Mouse (Mus musculus) lung, adult 18-20 months (tissue): ENCODE data around the gene Tbc1d17.
A peak's percentile ranks its signal among the peaks of the same experiment; 100 is the strongest.

Source experiments
- DNase-seq, 2 experiments: peaks; one replicate each; pipeline ENCODE4 v3.0.0; 2022; ENCODE audit warnings: mixed read lengths in 2 of 2

Gene Tbc1d17

DNA sequence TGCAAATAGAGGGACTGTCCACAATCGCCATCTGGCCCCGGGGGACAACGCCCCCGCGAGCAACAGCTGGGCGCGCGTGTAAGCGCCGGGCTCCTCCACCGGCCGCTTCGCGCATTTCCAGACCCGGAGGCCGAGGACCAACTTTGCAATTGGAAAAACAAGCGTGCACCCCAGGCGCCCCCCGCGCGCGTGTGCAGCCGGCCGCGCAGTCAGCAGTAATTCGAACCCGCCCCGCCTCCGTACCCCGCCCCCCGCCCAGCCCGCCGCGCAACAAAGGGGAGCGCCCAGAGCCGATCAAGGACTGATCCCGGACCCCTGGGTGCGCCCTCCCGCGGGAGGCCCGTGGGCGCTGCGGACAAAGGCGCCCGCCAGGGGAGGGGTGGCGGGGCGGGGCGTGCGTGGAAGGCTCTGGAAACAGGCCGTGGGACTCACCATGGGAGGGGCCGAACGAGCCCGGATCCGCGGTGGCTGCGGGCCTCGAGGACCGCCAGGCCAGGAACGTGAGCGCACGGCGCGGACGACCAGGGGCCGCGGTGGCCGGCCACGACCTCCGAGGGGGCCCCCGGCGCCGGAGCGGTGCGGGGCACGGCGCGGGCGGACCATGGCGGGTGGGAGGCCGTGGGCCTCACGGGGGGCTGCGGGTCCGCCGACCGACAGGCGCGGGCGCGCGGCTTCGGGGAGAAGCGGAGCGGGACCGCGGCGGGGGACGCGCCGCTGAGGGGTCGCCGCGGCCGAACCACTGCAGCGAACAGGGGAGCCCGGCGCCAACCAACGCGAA lies 20.2 kb upstream of the Tbc1d17 start:
- DNase-seq, result peak; percentile 78 to 84

DNA sequence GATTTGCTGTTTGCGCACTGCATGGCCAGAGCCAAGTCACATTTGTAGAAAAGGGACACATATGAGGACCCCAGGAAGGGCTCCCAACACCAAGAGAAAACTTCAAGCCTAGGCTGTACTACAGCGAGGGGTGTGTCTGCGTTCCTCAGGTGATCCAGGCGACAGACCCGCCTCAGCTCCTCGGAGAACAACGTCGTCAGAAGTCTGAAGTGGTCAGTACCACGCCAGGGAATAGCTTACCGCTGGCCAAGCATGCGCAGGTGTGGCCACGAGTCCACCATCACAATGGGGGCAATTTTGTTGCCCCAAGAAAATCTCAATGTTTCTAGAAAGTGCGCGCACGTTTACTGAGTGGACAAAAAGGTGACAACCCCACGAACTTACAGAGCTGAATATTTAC lies 19.6 kb upstream of the Tbc1d17 start:
- DNase-seq, result peak; percentile 81 to 87

DNA sequence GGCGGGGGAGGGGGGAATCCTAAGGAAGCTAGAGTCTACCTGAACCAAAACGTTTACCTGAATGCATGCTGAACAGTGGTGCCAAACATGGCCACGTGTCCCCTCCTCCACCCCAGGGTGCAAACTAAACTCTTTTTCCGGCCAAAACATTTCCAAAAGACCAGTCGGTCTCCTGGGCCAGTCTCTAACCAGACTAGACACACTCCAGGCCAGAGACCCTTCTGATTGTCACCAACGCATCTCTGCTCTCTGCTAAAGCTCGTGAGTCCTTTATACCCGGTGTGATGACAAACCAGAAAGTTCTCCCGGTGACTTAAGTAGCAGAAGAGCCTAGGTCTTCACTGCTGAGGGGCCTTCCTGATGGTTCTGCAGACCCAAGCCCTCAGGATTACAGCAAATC lies 18.9 kb upstream of the Tbc1d17 start:
- no peak for DNase-seq

DNA sequence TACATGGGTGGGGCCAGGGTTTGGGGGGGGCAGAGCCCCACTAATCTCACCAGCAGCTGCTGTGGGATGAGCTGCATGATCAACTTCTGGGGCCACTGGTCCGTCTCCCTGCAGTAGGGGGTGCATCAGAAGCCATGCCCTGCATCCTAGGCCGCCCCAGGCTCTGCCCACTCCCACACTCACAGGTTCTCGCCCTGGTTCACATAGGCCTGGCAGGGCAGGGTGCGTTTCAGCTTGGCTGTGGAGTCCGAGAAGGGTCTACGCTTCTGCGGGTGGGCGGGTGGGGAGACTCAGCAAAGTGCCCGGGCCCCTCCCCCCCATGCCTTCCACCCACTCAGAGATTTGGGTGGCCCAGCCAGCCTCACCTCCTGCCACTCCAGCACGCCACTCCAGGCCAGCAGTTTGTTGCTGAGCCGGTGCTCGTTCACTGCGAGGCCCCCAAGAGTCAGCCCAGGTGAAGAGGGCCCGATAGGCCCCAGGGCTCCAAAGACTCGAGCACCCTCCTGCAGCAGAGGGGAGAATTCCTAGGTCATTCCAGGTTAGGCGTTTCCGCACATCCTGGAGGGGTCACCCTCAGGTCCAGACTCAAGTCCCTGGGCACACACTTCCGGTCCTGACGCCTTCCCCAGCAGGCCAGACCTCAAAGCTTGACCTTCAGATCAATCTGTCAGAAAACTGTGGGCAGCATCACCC lies 18.3 kb upstream of the Tbc1d17 start:
- DNase-seq, result peak in 1 of 2 experiments; percentile 43

DNA sequence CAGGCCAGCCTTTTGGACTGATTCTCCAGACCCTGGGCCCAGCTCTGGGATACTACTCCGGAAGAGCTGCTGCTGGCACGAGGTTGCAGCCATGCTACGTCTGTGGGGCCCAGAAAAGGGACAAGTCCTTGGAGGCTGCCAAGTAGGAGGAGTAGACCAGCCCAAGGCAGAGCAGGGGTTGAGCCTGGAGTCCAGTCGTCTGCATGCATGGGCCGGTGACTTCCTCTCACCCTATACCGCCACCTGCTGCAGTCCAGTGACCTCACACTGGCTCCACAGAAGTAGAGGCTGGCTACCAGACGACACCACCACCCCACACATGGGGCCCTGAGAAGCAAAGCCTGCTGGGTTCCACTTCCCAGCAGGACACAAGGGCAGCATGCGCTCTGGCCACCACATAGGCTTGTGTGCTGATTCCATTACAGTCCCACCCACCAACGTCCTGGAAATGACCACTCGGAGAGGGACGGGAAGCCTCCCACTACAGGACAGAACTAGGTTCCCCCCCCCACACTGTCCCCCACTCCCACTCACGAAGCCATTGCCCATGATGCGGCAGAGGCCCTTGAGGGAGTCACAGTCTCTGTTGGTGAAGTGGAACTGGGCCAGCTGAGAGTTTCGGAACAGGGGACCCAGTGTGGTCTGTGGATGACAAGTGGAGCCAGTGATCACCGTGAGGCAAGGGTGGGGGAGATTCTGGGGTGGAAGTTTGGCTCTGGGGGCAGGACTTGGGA lies 17.6 kb upstream of the Tbc1d17 start:
- DNase-seq, result peak; percentile 65 to 79

DNA sequence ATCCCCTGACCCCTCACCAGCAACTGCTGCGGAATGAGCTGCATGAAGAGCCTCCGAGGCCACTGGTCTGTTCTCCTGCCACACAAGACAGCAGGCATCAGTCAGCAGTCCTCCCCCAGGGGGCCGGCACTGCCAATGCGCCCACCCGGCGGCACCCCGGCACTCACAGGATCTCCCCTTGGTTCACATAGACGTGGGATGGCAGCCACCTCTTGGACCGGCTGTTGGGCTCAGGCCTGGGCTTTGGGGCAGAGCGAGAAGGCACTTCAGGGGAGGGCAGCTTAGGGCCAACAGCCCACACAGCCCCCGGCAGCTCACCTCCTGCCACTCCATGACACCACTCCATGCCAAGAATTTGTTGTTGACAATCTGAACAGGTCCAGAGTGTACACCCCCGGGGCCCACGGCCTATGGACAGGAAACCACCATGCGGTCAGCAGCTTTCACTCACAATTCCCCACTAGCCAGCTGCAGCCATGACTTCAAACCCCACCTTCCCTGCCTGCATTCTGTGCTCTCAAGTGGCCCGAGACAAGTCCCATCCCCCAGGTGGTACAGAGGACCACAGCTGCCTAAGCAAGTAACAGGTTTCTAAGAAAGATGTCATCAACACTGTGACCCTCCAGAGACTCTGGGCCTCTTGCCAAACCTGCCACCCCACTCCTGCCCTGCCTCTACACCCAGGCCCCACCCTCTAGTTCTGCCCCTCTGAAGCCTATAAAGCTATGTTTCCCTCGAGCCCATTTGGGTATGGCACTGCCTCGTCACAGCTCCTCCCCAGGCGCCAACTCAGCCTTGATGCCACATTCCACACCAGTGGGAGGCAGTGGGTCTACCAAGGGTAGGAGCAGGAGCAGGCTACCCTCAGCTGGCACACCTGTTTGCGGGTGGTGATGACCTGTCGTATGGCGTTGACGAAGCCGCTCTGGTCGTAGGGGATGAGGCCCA lies 16.0 kb upstream of the Tbc1d17 start:
- peak; percentile 35 to 56 for DNase-seq

DNA sequence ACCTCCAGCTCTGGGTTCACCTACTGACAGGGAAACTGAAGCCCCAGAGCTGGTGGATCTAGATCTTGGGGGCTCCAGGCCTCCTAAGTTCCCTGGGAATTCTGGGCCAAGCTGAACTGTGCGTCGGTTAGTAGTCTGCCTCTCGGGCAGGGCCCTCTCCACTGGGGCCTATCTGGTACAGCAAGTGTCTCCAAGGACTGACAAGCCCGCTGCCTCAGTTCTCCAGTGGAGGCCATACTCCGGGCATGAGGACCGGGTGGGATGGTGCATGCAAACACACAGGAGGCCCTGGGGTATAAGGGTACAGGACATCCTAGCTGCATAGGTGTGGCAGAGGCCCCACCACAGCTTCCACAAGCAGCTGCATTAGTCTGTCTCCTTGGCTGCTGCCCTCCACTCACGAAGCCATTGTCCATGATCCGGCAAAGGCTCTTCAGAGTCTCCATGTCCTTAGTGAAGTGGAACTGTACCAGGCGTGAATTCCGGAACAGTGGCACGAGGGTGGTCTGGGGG lies 15.2 kb upstream of the Tbc1d17 start:
- DNase-seq, result no peak

DNA sequence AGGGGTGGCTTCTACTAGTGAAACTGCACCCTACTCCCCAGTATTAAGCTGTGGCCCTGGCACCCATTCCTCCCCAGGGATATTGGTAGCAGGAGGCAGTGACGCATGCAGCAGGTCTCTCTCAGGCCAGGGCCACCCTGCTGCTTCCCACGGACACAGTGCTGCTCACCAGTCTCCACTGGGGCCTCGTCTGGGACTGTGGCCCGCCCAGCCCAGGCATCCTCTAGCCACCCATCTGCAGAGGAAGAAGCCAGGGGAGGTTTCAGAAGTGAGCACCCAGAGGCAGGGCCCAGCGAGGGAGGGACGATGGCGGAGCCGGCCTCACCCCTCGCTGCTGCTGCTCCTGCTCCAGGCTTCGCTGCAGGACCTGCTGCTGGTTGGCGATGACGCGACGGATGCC lies 14.3 kb upstream of the Tbc1d17 start:
- DNase-seq, result no peak

DNA sequence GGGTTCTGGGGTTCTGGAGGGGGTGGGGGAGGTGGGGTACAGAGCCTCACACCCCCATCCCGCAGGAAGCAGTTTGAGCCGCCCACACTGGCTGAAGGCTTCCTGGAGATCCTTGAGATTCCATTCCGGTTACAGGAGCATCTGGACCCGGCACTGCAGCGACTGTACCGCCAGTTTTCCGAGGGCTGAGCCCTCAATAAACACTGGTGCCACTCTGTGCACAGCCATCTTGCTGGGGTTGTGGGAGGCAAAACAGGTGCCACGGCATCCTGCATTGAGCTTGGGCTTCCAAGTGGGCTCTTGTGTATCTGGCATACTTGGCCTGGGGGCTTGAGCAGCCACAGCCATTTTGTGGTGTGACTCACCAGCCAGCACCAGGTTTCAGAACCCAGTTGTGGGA lies 13.6 kb upstream of the Tbc1d17 start:
- no peak for DNase-seq

DNA sequence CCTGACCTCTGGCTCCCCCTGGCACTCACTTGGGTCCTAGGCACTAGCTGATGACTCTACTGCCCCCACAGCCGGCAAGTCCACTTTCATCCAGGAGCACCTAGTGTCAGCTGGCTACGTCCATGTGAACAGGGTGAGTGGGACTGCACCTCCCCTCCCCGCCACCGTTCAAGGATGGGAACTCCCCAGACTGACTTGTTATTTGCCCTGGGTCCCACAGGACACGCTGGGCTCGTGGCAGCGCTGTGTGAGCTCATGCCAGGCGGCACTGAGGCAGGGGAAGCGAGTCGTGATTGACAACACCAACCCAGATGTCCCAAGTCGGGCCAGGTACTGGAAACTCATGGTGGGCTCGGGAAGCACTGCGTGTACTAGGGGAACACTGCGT lies 12.5 kb upstream of the Tbc1d17 start:
- DNase-seq, result no peak

DNA sequence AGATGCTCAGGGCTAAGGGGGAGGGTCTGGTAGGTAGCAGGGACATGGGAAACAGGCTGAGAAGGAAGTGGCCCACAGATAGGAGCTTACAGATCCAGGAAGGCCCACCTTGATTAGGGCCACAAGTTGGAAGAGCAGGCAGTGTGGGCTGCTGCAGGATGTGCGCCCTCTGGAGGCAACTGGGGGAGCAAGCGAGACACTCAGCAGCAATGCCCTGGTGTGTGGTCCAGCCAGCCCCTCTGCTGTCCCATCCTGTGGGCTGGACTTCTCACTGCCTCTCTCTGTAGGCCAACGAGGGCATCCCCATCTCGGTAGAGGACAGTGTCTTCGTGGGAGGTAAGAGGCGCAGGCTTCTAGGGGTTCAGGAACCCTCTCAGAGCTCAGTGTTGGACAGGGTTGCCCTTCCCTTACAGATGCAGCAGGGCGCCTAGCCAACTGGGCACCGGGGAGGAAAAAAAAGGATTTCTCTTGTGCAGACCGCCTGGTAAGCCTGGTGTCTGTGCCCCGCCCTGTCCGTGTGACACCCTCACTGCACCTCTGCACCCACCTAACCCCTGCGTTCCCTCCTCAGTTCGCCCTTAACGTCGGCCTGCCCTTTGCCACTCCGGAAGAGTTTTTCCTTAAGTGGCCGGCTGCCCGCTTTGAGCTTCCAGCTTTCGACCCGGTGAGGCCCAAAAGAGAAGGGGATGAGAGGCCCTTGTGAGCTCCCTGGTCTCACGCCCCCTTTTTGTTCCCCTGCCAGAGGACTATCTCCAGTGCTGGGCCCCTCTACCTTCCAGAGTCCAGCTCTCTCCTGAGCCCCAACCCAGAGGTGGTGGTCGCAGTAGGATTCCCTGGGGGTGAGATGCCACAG lies 11.9 kb upstream of the Tbc1d17 start:
- peak; percentile 43 to 57 for DNase-seq

DNA sequence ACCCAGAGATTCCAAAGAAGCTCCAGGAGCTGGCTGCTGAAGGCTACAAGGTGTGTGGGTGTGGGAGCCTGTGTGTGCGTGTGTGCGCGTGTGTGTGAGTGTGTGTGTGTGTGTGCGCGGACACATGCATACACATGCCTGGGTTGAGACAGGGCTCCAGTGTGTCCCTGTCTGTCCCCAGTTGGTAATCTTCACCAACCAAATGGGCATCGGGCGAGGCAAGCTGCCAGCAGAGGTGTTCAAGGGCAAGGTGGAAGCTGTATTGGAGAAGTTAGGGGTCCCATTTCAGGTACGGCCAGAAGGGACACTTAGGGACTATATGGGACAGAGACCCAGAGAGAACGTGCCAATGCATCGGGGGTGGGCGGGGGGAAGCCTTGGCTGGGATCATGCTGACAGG lies 11.0 kb upstream of the Tbc1d17 start:
- DNase-seq, result no peak

DNA sequence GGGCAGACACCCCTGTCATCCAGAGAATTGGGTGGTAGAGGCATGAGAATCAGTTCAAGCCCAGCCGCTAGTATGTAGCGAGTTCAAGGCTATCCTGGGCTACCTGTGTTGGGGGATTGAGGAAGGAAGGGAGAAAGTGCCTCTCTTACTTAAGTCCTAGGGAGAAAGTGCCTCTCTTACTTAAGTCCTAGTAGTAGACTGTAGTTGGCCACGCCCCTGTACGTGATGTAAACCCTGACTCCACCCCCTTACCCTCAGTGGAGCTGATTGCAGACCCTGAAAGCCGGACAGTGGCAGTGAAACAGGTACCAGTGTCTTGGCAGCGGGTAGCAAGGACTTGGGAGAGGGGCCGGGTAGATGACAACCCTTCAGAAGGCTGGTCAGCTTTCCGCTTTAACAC lies 9.0 kb upstream of the Tbc1d17 start:
- peak; percentile 59 to 63 for DNase-seq

DNA sequence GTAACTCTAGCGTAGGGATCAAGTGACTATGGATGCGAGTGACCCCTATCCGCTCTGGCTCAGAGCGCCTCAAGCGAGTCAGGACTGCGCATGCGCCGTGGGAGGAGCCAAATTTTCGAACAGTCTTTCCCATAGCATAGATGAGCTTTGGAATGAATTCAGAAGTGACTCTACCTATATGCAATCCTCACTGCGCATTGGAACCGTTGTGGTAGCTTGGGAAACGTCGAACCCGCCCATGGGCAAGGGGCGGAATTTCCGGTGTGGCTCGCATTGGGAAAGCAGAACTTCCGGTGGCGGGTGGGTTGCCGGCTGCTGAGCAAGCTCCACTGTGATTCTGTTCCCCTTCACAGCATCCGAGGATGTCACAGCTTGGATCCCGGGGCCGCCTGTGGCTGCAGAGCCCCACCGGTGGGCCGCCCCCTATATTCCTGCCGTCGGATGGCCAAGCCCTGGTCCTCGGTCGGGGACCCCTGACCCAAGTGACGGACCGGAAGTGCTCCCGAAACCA lies 8.2 kb upstream of the Tbc1d17 start, which contains the start of gene Pnkp:
Pnkp (plus strand) TSS at position 98 of the 511 bp plus-strand sequence.
- DNase-seq, result peak; percentile 86 to 89

DNA sequence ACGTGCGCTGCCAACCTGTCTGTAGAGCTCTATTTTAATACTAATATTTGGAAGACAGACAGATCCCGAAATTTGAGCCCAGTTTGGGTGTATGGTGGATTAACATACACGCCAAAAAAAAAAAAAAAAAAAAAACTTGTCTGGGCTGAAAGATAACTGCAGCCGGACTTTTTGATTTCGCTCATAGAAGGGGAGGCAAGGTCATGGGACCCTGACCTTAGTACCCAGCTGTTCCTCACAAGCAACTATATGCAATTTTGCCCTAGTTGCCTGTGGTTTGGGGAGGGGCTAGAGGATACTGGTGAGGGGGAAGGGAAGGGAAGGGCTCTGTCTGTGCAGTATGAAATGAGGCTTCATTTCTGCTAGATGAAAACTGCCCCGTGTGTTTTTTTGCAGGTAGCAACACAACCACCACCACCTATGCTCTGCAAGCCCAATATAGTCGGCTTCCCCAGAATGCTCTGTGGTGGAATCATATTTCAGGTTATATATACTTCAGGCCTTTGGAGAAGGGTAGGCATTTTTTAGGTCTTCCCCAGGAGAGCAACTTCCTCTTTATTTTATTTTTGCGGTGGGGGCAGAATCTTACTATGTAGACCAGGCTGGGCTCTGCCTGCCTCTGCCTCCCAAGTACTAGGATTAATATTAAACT lies 7.5 kb upstream of the Tbc1d17 start:
- DNase-seq, result no peak

DNA sequence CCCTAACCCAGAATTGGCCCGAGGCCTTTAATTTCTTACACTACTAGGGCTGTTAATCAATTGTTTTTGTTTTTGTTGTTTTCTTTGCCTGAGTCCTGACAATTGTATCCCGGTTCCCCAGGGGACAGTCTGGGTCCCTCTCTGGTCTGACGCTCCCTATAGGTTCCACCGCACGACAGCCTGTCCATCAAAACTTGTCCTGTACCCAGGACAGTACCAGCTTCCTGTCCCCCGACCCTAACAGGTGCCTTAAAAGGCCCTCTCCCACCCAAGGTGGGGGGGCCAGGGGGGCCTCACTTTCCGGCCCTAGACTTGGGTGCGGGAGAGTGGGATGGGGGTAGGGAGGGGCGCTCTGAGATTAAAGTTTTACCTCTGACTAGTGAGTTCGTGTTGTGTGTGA lies 6.2 kb upstream of the Tbc1d17 start:
- DNase-seq, result no peak

DNA sequence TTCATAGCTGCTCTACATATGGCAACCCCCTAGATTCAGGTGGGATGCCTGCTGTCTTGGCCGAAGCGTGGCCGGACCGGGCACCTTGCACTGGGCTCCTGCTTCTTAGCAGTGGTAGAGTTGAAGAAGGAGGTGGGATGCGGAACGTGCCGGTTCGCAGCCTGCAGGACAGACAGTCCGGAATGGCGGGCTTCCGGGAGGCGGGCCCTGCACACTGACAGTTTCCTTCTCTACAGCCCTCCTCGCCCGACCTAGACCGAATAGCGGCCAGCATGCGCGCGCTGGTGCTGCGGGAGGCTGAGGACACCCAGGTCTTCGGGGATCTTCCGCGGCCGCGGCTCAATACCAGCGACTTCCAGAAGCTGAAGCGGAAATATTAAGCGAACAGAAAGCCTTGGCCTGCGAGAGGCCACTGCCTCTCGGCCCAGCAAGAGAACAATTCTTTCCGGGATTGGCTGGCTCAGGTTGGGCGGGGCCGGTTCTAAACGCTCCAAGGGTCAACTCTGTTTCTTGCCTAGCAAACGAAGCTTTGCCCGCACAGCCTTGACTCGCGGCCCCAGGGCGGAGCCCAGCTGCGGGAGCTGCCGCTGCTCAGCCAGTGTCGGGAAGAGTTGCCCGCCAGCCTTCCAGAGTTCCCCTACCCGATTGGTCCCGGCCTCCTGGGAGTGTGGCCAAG lies 5.6 kb upstream of the Tbc1d17 start:
- peak; percentile 91 to 93 for DNase-seq

DNA sequence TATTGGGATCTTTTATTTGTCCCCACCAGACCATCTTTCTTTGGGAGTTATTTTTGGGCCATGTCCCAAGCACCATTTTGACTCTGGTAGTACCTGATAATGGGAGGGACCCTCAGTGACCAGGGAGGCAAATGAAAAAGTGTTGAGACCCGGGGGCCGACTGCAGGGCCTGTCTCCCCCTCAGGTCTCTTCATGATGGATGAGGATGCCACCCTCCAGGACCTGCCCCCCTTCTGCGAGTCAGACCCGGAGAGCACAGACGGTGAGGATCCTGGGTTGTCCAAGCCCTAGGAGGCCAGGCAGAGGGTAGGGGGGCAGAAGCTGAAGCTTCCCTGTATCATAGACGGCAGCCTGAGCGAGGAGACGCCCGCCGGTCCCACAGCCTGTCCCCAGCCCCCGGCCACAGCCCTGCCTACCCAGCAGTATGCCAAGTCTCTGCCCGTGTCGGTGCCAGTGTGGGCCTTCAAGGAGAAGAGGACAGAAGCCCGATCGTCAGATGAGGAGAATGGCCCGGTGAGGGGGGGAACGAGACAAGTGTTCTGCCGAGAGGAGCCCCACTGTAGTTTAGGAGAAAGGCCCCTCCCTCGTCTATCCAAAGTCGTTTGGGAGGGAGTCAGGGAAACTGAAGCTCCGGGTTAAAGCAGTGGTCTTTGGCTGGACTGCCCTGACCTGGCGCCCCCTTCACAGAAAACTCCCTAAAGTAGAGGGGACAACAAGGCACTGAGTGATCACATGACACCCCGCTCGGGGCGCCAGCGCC lies 4.9 kb upstream of the Tbc1d17 start:
- no peak for DNase-seq

DNA sequence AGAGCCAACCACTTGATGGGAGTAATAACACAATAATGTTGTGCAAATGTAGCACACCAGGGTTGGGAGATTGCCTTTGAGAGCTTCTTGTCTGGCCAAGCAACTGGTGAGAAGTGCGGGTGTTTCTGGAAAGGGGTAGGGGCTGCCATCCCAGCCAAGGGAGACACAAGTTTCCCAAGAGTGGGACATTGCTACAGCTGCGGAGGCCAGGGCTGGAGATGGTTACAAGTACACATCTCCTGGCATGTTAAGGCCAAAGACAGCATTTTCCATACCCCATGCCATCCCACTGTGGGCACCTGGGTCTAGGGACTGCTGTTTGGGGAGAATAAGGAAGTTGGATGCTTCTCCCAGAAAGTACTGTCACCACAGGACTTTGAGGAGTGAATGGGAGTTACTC lies 4.2 kb upstream of the Tbc1d17 start:
- no peak for DNase-seq
